Mouse (Mus musculus): ENCODE measurements around the gene Fam122a.

Fam122a gene

DNA sequence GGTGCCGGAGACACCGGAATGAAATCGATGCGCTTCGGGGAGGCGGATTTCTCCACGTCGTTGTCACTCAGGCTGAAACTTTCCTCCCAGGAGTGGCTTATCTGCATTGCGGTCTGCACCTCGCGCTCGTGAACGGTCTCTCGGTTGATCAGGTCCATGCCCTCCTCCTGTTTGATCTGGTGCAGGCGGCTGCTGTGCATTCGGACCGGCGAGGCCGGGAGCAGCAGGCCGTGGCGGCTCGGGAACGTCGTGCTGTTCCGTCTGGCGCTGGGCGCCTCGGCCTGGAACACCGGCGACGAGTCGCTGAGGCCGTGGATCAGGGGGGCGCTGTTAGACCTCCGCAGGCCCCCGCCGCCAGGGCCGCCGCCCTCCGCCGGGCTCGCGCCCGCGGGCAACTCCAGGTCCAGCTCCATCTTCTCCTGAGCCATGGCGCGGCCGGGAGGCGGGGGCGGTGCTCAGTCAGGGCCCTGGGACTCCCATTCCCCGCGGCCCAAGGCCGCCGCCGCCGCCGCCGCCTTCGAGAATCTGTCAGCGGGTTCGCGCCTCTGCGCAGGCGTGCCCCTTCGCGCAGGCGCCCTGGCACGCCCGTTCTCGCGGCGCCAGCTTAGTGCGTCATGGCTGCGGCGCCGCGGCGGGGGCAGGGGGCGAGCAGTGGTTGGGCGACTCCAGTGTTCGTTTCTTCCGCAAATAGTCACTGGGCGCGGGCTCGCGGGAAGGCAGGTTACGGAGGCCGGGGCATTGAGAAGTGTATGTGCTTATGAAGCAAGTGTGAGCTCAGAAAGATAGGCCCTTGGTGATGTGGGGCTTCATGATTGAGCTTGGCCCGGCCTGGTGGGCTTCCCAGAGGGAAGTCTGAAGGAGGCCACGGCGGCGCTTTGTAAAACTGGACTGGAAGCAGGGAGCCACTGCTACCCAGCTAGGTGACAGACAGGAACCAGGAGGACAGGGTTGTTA is at the start of gene Fam122a:
Fam122a (minus strand) TSS at position 428 of the 954 bp plus-strand sequence.
- peak; percentile 90 for ATAC-seq (ENCODE audit: insufficient number of reproducible peaks, low FRiP score, low TSS enrichment)

DNA sequence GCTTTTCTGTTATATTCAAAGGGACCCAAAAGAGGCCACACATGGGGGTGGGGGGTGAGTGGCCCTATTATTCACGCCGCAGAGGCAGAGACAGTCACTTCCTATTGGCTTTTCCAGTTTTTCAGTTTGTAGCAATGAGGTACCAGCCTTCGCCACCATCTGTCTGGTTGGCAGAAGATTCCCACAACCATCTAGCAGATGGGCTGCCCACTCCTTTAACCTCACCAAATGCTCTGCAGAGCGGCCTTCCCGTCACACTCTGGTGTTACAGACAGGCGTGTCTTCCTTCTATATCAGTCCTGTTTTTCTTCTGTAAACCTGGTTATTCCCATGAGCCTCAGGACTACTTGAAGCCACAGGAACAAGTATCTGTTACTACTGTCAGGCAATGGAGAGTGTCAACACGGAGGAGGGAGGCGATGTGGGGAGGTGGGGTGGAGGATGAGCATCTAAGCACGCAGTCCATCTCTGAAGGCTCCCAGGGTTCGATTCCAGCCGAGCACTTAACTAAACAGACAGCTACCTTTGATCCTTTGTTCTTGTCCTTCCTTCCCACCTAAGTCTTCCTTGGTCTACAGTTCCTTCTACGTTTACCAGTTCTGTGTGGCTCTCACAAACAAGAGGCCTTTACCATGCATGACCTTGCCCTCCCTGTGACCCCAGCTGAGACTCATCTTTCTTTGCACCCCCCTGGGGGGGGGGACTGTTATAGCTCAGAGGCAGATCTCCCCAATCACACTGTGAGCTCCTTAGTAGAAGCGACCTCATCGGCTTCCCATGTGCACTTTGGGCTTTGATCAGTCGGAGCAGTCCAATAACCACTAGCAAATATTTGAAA is 46.5 kb upstream of the Fam122a start:
- peak; percentile 94 for ATAC-seq (ENCODE audit: insufficient number of reproducible peaks, low FRiP score, low TSS enrichment)

DNA sequence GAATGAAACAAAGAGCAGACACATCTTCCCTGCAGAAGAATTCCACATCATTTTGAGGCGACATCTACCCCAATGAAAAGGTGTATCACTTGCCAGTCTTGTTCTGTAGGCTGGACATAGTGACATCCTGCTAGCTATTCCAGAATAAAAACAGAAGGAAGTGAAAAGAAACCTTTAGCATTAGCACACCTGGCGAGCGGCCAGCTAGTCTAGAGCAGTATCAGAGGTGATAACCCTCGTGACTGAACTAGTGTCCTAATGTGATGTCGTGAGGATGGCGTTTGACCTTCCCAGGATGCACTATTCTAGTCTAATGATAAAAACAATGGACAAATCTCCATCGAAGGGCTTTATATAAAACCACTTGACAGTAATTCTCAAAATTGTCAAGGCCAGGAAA is 44.8 kb upstream of the Fam122a start:
- ATAC-seq (ENCODE audit: insufficient number of reproducible peaks, low FRiP score, low TSS enrichment): no peak

DNA sequence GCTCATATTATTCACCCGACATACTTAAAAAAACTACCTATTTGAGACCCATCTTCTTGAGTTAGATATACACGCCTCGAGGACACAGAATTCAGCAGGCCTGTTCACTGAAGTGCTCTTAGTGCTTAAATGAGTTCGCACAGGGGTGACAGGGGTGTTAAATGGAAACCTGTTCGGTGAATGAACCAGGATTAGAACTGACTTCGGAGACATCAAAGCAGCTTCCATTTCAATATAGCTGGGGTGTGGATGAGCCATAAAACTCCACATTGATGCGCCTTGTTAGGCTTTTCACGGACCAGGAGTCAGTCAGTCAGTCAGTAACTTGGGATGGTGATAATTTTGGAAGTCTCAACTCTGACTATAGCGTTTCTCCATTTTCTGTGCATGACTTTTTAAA is 44.0 kb upstream of the Fam122a start:
- no peak for ATAC-seq (ENCODE audit: insufficient number of reproducible peaks, low FRiP score, low TSS enrichment)

DNA sequence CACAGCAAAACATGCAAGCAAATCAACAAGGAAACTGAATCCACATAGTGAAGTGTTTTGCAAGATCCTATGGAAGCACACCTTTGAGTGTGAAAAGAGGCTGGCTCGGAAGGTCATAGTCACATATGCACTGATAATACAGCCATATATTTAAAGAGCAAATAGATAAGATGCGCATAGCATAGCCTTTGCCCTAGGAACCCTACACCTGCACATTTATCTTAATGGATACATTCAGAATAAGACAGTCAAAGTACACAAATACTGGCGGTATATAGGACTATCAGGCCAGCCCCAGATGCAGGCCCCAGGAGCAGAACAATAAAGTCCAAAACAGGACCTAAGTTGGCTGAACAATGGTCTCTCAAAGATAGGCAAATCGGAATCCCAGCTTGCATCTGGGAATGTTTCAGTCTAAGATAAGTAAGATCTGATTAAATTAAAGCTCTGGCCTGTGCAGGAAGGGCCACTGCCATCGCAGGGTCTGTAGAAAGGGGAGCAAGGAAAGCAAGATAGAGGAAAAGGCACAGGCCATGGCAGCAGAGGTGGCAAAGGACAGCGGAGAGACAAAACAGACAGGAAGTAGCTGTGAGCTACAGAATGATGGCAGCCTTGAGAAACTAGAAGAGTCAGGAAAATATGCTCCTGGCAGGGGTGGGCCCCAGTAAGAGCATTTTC is 42.7 kb upstream of the Fam122a start:
- no peak for ATAC-seq (ENCODE audit: insufficient number of reproducible peaks, low FRiP score, low TSS enrichment)

DNA sequence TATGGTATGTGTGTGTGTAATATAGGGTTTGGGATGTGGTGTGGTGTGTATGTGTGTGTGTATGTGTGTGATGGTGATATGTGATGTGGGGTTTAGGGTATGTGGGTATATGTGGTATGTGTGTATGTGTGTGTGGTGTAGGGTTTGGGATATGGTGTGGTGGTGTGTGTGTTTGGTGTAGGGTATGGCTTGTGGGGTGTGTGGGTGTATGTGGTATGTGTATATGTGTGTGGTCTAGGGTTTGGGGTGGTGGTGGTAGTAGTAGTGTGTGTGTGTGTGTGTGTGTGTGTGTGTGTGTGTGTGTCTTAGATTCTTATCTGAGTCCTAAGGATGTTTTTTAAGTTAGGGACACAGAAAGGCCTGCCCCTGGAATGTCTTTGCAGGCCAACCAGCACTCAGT is 41.2 kb upstream of the Fam122a start:
- ATAC-seq (ENCODE audit: insufficient number of reproducible peaks, low FRiP score, low TSS enrichment): no peak

DNA sequence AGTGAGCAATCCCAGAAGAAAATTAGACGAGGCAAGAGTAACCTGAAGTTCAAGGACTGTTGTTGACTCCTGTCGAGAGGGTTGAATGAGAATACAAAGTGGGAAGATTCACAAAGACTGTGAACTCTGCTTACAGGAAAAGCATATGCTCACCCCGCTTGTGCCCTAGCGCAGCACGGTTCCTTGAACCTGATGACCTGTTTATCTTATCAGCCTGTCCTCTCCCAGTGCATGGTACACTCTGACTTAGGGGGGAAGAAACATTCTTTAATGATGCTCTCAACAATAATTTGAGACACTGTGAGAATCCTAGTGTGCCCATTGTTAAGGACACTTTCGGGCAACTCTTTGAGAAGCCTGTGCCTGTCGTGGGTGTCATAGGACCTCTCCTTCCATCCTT is 39.9 kb upstream of the Fam122a start:
- no peak for ATAC-seq (ENCODE audit: insufficient number of reproducible peaks, low FRiP score, low TSS enrichment)

DNA sequence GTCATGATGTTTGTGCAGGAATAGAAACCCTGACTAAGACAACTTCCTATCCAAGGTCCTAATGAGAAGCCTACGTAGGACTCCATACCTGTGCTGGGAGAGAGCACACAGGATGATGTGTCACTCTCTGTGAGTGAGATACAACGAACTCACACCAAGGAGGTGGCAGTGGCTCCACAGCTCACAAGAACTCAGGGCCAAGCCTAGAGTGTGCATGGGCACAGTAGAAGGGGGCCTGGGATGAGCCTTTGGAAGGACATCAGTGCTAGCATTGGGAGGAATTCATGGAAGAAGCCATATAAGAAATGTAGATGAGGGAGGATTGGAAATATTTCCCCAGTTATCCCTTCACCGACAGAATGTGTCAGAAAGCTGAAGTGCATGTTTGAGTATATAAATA is 38.8 kb upstream of the Fam122a start:
- ATAC-seq (ENCODE audit: insufficient number of reproducible peaks, low FRiP score, low TSS enrichment): no peak

DNA sequence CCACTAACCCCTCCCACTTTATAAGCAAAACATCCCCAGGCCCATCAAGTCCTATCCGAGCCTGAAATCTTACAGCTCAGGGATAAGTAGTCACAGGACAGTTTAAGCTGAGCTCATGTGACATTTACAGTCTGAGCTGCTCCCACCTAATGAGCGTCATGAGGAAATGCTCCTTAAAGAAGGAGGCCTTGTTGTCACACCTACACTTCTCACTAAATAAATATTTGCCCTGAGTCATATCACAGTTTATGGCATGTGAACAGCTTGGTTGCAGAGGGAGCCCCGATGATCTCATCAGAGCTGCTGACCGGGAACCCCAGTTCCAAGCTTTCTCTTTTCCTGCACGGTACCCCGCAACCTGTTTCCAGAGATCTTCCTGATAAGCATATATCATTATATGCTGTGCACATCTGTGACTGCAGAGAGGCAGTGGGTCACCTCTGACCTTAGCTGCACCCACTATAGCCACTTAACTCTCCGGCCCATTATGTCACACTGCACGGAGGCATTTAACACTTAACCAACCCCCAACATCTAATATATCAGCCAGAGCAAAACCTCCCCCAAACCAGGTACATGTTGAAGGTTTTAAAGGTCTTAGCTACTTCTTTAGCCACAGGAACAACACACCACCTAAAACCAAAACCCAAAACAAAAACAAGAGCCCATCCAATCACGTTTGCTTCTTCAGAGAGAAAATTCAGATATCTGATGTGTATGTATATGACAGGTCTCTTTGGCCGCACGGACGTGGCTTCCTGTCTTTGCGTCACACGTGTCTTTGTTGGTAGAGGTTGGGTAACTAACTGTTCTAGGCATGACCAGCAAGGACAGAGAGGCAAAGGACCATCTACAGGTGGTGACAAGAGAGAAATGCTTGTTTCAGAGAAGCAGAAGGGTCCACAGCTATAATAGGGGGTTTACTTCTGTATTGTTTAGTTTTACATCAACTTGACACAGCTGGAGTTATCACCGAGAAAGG is 37.8 kb upstream of the Fam122a start:
- no peak for ATAC-seq (ENCODE audit: insufficient number of reproducible peaks, low FRiP score, low TSS enrichment)

DNA sequence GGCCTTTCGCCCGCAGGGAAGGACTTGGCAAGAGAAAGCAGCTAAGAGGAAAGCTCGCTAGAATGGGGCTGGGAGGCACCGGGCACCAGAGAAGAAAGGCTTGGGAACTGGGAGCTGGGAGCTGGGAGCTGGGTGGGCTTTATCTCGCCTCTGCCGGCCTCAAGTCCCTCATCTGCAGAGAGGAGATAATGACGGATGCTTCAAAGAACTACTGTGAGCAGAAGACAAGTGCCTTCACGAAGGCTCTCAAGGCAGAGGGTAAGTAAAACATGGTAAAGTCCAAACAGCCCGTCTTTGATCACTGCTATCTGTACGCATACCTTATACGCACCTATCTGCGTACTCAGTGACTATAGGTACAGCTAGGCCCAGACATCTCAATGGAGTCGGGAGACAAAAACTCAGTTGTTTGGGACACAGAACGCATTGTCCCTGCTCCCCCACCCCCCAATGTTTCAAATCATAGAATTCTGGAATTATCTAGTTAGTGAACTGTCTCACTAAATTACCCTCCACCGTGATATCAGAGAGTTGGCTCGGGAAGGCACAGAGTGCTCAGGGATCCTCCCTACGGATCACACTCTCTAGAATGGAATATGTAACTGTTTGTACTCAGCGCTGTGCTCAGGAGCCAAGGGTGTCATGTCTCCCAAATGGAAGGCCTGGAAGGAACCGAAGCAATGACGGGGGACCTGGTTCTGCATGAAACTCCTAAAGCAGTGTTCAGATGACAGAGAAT is 36.1 kb upstream of the Fam122a start:
- ATAC-seq (ENCODE audit: insufficient number of reproducible peaks, low FRiP score, low TSS enrichment): no peak

DNA sequence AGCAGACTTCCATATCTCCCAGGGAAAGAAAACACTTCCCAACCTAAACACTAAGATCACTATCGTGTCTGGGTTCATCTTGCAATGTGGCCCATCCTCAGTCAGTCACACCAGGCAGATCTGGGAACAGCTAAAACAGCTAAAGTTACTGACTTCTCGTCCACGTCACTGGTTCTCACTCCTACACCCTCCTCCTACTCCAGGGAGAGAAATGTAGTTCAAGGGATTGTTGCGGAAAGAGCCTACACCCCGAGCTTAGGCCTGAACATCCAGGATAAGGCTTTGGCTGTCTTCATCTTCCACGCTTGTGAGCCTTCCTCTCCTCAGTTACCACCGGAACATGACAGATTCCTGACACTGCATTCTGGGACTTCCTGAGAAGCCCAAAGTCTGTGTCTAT is 34.8 kb upstream of the Fam122a start:
- no peak for ATAC-seq (ENCODE audit: insufficient number of reproducible peaks, low FRiP score, low TSS enrichment)

DNA sequence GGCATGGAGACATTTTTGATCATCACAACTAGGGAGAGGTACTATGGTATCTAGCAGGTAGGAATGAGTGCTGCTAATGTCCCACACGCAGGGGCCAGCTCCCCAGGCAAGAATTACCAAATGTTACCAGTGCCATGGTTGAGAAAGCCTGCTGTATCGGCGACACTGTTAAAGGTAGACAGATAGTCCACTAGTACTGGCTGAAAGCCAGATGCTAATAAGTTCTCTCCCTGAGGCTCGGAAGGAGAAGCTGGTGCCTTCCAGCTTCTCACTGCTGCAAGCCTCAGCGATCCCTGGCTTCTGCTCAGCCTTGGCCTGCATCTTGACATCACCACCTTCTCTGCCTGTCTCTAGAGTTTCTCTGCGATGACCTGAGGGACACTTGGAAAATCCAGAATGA is 32.2 kb upstream of the Fam122a start:
- no peak; the same call in 1 of the 2 replicates for ATAC-seq (ENCODE audit: insufficient number of reproducible peaks, low FRiP score, low TSS enrichment)

DNA sequence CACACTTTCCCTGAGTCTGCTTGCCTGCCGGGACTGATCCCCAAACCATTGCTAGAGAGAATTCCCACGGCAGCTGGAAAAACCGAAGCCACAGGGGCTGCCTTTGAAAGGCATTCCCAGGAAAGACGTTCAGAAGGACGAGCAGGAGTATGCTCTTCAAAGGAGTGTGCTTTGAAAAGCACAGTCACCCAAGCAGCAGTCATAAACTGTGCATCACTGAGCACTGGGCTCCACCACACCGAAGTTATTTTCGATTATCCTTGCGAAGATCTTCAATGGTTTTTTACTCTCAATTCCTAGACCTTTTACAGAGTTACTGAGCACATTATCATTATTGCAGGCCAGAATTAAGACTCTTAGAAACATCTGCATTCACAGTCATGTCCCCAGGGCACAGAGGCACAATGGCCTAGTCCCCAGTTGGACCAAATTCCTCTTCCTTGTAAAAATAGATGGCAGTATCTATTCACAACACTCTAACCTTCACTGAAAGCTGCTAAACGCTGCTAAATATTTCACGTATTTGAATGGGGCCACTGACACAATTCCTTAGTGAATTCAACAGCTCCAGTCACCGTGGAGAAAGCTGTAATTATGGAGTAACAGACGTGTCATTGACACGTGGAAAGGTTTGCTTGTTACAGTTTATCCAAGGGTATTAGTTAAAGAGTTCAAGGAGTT is 31.1 kb upstream of the Fam122a start:
- no peak for ATAC-seq (ENCODE audit: insufficient number of reproducible peaks, low FRiP score, low TSS enrichment)

DNA sequence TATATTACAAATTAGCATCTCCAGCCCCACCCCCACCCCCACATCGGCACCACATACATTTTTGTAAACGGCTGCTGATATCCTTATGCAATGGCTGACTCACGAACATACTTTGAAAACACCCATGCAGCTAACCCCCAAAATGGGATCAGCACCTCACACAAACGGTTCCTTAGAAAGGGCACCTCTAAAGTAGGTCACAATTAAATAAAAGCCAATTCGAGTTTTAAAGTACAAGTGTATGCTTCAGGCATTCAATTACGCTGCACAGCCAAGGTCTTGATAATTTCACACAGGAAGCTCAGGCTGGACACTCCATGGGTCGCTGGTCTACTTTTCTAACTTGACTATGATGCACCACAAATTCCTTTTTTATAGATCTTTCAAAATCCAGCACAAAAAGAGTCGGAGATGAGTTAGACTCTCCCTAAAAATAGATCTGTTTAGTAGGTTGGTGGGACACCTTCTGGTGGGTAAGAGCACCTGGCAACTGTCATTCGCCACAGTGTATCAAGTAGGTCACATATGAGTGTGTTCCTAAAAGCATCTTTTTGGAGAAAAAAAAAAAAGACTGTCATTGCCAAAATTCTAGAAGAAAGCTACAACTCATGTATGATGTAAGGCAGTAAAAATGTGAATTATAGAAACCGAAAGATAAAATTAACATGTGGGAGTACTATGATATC is 25.7 kb upstream of the Fam122a start:
- ATAC-seq (ENCODE audit: insufficient number of reproducible peaks, low FRiP score, low TSS enrichment): 0 out of 2 replicates have a peak, but pooled peaks have one; percentile 49

DNA sequence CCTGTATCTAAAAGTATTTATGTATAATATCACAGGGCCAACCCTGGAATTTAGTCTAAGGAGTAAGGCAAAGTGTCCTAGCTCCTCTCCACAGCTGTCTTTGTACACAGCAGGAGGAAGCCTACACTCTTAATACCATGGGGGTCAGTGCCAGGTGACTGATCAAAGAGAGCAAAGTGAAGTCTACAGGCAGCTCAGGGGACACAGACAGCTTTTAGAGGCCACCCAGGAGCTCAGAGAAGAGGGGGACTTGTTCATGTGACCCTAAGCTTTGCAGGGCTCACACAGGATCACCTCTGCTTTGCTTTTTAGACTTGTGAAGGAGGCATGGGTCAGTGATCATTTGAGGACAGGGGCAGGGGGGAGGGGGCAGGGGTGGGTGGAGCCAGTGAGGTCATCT is 24.4 kb upstream of the Fam122a start:
- ATAC-seq (ENCODE audit: insufficient number of reproducible peaks, low FRiP score, low TSS enrichment): no peak

DNA sequence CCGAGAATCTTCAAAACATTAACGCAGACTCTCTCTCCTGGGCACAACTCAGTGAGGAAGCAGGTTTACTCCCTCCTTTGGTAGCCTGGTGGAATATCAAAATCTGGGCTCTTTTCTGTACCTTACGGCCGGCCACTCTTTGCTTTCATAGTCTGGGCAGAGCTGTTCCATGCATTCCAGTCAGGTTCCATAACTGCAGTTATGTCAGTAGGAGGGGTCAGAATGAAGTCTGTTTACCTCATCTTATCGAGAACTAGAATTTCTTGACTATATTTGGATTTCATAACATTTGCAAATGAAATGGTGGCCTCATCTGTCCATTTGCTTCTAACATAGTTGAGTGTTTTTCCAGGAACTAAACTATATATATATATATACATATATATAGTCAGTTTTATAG is 23.3 kb upstream of the Fam122a start:
- ATAC-seq (ENCODE audit: insufficient number of reproducible peaks, low FRiP score, low TSS enrichment): no peak

DNA sequence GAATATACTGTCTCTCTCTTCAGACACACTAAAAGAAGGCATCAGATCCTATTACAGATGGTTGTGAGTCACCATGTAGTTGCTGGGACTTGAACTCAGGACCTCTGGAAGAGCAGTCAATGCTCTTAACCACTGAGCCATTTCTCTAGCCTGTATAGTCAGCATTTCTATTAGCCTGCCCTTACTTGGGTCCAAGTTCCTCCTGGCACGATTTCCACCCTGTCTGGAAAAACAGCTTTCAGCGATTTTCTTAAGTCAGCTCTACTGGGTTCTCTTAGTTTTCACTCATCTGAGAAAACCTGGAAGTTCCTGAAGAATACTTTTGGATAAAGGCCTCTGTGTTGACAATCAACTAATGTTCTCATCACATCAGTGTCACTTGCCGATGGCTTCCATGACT is 22.1 kb upstream of the Fam122a start:
- no peak for ATAC-seq (ENCODE audit: insufficient number of reproducible peaks, low FRiP score, low TSS enrichment)

DNA sequence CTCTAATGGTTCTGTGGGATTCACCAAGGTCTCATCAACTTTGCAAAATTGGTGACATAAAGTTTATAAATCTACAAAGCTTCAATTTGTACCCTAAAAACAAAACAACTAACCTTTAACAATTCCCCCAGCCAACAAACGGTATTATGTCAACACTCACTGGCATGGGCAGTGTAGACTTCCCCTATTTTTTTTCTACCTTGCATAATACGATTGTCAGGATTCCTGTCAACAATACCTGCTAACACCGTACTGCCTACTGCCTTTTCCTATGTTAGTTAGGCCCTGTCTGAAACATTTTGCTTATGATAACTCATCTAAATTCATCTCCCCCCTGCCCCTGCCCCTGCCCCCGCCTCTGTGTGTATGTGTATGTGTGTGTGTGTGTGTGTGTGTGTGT is 16.7 kb upstream of the Fam122a start:
- ATAC-seq (ENCODE audit: insufficient number of reproducible peaks, low FRiP score, low TSS enrichment): no peak

All from cerebellum, adult (tissue).